Mouse (Mus musculus) heart, postnatal 36 days (tissue): ENCODE measurements at regions not wholly inside any gene's neighbourhood (a gene's known extent, or its start where the extent isn't known, plus 50 kb on each side); places are given as distances from the start of the nearest gene placed in this dataset.
A peak's percentile ranks its signal among the peaks of the same experiment; 100 is the strongest.

Source experiments
- DNase-seq, 2 experiments: peaks; one replicate each; pipeline ENCODE4 v3.0.0; 2021 to 2022
- intact Hi-C: fragments of 180-260 bp; cut with DNase I; formaldehyde crosslinking; loops from one replicate; pipeline ENCODE4 v1.15.1; 2025

DNA sequence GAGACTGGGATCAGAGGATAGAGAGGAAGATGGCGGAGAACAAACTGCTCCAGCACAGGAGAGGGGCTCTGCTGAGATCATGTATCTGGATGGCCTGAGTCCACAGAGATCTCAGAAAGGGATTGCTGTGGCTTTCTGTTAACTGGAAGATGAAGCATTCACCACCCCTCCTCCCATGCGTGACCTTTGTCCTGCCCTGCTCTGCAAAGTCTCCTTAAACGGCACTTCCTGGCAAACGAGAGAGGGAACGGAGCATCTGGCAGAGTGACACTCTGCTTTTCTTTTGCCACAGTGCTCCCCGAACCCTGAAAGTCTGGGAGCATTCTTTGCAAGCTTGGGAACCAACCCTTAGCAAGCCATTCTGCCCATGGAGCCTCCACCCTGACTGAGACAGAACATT, 147.1 kb downstream of the Adamts15 start:
- no peak for DNase-seq
- intact Hi-C loops, result no loop called here

- intact Hi-C loops, result no loop called here
- DNase-seq, result no peak
Measured at GRCm38 (mm10) chr9:30772456-30772855, 149.8 kb downstream of the Adamts15 start.

DNA sequence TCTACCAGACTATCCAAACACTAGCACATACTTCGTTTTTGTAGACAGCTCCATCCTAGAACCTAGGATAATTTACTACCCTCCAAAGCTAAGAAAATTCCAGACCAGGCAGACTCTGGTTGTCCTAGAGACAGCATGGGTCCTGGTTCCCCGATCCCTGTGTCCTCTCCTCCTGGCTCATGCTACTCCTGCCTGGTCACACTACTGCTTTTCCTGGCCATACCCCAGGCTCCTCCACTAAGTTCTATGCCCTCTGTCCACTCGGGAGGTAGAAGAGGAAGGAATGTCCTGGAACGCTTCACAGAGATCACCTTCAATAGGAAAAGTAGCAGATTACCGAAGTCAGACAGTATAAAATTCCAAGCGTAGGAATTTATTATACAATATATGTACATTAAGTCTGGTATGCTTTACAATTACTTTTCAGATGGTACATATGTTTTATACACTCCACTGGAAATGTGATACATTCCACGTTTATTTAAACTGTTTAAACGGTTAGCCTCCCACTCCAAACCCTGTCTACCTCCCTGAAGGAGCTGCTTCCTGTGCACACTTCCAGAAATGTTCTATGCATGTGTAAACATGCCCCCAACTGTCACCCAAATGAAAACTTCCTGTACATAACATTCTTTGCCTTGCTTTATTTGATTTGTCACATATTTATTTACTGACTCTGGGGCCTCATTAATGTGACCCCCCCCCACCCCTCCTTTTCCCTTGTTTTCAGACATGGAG, 151.6 kb downstream of the Adamts15 start:
- DNase-seq, result no peak
- intact Hi-C loops, result no loop called here

DNA sequence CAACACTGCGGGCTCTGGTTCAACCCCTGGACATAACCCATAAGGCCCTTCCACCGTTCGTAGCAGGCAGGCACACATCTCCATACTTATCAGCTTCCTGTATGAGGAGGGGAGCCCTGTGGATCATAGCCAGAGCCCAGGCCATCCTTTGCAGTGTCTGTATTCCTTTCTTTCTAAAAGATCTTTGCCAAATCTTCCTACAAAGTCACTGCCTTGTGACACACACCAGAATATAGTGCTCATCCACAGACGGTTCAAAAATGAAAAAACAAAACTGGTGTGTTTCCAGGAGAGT, 152.9 kb downstream of the Adamts15 start:
- intact Hi-C loops, result no loop called here
- DNase-seq, result no peak

DNA sequence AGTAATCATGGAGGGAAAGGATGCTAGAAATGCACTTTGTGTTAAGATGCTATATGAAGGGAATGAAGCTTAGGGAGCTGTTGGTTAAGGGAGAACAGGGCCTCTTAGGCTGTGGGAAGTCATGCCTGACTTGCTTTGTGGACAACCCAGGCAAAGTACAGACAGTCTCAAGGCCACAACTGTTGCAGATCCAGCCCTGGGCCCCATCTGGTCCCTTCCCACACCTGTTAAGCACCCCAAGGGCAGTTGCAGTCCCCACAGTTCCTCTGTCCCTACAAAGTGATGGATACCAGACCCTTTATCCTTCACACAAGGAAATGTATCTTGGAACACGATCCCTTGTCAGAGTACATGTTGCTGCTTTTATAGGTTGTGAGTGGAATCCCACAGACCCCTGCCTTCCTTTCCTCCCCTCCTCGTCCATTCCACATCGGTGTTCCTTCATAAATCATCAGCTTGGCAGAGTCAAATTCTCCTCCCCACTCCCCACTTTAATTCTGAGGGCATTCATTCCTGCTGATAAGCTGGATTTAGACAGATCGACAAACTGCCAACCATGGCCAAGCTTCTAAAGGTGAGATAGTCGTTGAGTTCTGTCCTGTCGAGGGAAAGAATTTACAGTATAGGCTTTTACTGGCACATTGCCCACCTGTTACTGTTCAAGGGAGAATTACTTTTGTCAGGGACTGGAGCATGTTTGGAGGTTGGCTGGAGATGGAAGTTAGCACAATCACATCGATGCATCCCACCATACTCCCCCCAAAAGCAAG, 153.4 kb downstream of the Adamts15 start:
- no peak for DNase-seq
- intact Hi-C loops, result no loop called here

DNA sequence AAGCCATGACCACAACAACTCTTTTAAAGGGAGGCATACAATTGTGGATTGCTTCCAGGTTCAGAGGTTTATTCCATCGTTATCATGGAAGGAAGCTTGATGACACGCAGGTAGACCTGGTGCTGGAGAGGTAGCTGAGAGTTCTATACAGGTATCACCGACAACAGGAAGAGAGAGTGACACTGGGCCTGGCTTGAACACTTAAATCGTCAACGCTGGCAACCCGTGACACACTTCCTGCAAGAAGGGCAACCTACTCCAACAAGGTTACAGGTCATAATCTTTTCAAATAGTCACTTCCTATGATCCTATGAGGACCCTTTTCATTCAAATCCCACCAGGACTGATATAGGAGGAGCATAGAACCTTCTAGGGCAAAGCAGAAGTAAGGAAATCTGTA, 155.6 kb downstream of the Adamts15 start:
- intact Hi-C loops, result no loop called here

GRCm38 (mm10) chr9:30766171-30766570, 156.1 kb downstream of the Adamts15 start:
- intact Hi-C loops, result no loop called here
- no peak for DNase-seq

More for the DNA sequence above, 155.6 kb downstream of the Adamts15 start:
- DNase-seq, result no peak

DNA sequence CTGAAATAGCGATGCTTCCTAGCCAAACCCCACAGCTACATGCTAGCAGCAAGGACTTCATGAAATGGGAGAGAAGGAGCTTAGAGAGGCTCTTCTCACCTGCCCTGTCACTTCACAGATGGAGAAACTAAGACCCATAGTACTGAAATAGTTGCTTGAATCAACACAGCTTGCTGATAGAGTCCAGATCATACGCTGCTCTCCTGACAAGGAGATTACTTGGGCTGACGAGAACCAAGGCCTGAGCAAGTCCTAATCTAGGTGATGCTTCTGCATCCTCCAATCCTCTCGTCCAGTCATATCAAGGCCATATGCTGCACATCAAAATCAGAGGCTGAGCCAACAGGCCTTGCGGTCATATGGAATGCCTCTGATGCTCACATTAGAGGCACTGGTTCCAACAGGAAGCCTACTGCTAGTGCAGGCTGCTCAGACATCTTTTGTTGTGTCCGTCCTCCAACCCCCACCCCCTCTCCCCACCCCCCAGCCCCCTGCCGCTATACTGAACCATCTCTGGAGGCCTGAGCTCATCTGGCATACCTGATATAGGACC, 157.2 kb downstream of the Adamts15 start:
- DNase-seq, result no peak
- intact Hi-C loops, result no loop called here

GRCm38 (mm10) chr9:30762913-30763312, 159.3 kb downstream of the Adamts15 start:
- DNase-seq, result peak; percentile 26 to 33
- intact Hi-C loops, result no loop called here

DNA sequence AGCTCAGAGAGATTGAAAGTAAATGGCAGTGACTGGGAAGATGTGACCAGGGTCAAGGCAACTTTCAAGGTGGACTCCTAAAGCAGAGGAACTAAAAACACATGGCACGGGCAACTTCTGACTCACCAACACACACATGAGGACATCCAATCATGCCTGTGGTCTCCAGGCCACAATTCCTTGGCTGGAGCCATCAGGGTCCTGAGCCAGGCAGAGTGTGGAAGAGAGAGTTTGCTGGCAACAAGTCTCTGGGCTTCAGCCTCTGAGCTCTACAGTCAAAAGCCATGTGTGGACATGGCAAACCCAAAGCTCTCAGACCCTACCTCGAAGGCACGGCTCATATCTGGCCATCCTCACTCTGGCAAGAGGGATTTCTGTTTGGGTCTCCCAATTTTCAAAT, 164.1 kb downstream of the Adamts15 start:
- peak in 1 of 2 experiments; percentile 23 for DNase-seq

GRCm38 (mm10) chr9:30757406-30757805, 164.8 kb downstream of the Adamts15 start:
- DNase-seq, result peak; percentile 21 to 38
- intact Hi-C loops, result no loop called here

More for the DNA sequence above, 164.1 kb downstream of the Adamts15 start:
- intact Hi-C loops, result no loop called here

DNA sequence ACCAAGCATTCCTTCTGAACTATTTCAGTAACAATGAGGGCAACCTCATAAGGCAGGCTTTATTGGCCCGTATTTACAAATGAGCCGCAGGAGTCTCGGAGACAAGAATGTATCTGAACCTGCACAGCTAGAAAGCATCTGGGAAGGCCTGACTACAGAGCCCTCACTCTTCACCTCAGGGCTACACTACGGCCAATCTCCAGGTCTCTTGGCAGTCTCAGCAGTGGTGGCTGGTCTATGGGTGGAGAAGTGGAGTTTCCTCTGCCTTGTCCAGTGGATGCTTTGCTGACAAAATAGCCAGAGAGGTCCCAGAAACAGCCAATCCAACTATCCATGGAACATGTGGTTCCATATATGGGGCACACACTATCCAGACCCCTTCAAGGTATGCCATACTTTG, 165.5 kb downstream of the Adamts15 start:
- intact Hi-C loops, result no loop called here
- no peak for DNase-seq

GRCm38 (mm10) chr9:30755586-30755985, 166.7 kb downstream of the Adamts15 start:
- intact Hi-C loops, result no loop called here
- DNase-seq, result no peak

DNA sequence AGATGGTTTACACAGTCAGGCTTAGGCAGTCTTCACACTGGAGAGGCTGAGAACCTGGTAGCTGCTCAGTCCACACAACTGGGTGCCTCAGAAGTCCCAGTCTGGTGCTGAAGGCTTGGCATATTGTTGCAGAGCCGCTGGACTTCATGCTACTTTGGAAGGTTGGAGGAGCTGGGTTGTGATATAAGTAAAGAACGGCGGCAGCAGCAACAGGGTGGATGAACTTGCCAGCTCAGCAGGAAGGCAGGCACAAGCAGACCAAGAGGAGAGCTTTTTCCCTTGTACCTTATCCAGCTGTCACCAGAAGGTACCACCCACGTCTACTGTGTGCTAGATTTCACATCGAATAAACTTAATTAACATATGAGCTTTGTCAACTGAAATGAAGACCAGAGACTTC, 167.4 kb downstream of the Adamts15 start:
- DNase-seq, result no peak
- intact Hi-C loops, result no loop called here

GRCm38 (mm10) chr9:30743471-30743870, 178.8 kb downstream of the Adamts15 start:
- intact Hi-C loops, result no loop called here

GRCm38 (mm10) chr9:30742471-30743098, 179.7 kb downstream of the Adamts15 start:
- no peak for DNase-seq

More at GRCm38 (mm10) chr9:30743471-30743870, 178.8 kb downstream of the Adamts15 start:
- no peak for DNase-seq

GRCm38 (mm10) chr9:30731687-30732086, 190.6 kb downstream of the Adamts15 start:
- DNase-seq, result no peak
- intact Hi-C loops, result loop anchor here (5.0 to 10.0 kb wide), 2 partner anchors 206 to 353 kb away; no protein-coding TSS in a partner anchor

More at GRCm38 (mm10) chr9:30742471-30743098, 179.7 kb downstream of the Adamts15 start:
- intact Hi-C loops, result no loop called here

DNA sequence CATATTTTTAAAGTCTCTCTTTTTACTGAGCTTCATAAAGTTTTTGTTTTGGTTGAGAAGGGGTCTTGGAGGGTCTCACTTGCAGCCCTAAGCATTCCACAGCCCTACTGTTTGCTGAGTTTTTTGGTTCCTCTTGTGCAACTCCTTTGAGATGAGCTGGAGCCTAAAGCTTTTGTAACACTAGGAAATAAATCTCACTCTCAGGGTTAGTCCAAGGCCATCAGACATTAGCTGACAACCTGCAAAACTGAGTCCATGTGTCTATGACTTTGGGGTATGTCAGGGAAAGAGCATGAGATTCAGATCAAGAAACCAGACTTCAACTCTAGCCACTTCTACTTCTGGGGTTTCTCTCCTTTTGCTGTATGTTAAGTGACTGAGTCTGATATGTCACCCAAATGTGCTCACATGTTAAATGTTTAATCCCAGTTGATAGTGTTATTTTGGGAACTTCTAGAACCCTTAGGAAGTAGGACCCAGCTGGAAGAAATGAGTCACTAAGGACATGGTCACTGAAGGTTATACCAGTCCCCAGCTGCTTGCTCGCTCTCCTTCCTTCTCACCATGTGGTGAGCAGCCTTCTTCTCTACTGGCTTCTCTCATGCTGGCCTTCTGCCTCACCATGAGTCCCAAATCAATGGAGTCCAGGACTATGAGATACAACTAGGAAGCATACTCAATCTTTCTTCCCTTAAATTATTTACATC, 198.7 kb downstream of the Adamts15 start:
- intact Hi-C loops, result no loop called here
- no peak for DNase-seq

DNA sequence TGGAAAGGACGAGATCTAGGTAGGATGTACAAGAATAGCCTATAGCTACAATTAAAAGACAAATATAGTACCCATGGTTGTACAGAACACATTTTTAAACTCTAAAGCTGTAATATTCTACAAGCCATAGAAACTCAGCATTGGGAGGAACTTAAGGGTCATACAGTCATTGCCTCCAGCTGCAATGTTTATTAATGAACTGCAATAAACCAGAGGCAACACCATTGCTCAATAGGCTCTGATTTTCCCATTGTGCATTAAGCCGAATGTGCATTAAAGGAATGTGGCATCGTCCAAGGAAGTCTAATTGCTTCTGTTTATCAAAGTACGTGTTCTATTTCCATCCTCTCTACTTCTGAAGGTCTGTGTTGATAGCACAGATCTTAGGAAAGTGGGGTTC, 200.4 kb downstream of the Adamts15 start:
- no peak for DNase-seq
- intact Hi-C loops, result no loop called here

- intact Hi-C loops, result no loop called here
- DNase-seq, result peak in 1 of 2 experiments; percentile 34
Measured at GRCm38 (mm10) chr9:30716421-30717170, 205.7 kb downstream of the Adamts15 start.
